Mouse (Mus musculus) embryonic fibroblast, embryonic 13.5 days (primary cell): ENCODE measurements around the gene Gm28168. TPM values are rescaled to one million over a fixed set of nuclear protein-coding genes. Genes with fewer than 3 reads are reported as not detected.
"Not testable (repeated sequence)": the region's sequence is repeated elsewhere in the genome, so short reads cannot be mapped to it uniquely, and the experiment has no call there.

ENCODE experiments used
- H3K27ac ChIP-seq: 2 replicates; pipeline ENCODE4 v1.5.1; 2012; ENCODE audit warnings: low read length, control low read depth, inconsistent platforms; ENCODE audit not compliant: insufficient read depth
- H3K4me1 ChIP-seq: 2 replicates; pipeline ENCODE4 v1.6.1; 2011; ENCODE audit warnings: low read length; ENCODE audit not compliant: control insufficient read depth, insufficient read depth
- H3K4me3 ChIP-seq: 2 replicates; pipeline ENCODE4 v1.5.1; 2011; ENCODE audit warnings: mild to moderate bottlenecking, control low read depth, low read length; ENCODE audit not compliant: insufficient read depth
- CTCF ChIP-seq: IDR thresholded peaks from 2 replicates; pipeline ENCODE4 v1.5.1; 2011; ENCODE audit warnings: mild to moderate bottlenecking, control low read depth, low read length, moderate library complexity, borderline replicate concordance; ENCODE audit not compliant: insufficient read depth
- POLR2A ChIP-seq: IDR thresholded peaks from 2 replicates; pipeline ENCODE4 v1.6.1; 2011; ENCODE audit warnings: low read depth, mild to moderate bottlenecking, control low read depth, low read length, moderate library complexity
- polyA plus RNA-seq: library from polyadenylated mRNA; stranded (reverse); fragments of >200 nt; gene quantifications from 2 replicates; pipeline ENCODE4 v1.2.4, GENCODE M21; 2011; ENCODE audit warnings: low read depth; ENCODE audit not compliant: missing spikeins, insufficient read length

Gene Gm28168
- not detected in 2 replicates for polyA plus RNA-seq

- not testable (repeated sequence) for H3K27ac ChIP-seq, H3K4me1 ChIP-seq, H3K4me3 ChIP-seq
These were observed at the start of gene Gm28168 for GRCm38 (mm10) chr1:117927715-117928114. Gene Gm28168, plus strand, starts transcription at chr1:117928015.

DNA sequence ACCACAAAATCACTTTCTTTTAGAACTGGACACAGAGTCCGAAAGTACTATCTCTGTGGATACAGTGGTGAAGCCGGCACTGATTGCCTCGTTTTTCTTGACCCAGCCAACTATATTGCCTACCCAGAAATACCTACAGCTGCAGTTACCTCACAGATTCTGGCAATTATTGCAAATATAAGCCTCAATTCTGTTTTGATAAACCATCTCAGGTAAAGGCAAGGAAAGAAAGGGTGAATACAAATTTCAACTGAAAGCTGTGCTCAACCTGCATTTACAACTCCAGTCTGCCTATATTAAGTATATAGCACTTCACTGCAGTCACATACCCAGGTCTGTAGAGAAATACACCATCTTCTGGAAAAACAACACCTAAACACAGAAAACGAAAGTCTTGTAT is 37.8 kb downstream of the Gm28168 start, which contains the start of gene Gm7145:
TSS of gene Gm7145 (plus strand) at position 301 of the 400 bp plus-strand sequence.
- no peak within 1 kb of the TSS for H3K4me3 ChIP-seq
- H3K4me1 ChIP-seq = no peaks in the 10 kb centered on the region
- H3K27ac ChIP-seq = no peak within 1 kb of the TSS
- no peak for TF ChIP-seq POLR2A
- no peak for TF ChIP-seq CTCF

Other genes starting within 250 kb of the Gm28168 start
- not detected in 2 replicates for gene Gm28363, start 230.9 kb upstream of the Gm28168 start, polyA plus RNA-seq
- gene B020011L13Rik, start 146.9 kb upstream of the Gm28168 start, polyA plus RNA-seq = not detected in 2 replicates
- gene Gm28360, start 97.9 kb upstream of the Gm28168 start, polyA plus RNA-seq = not detected in 2 replicates
- gene Gm7145, start 37.9 kb downstream of the Gm28168 start, polyA plus RNA-seq = not detected in 2 replicates
- not detected in 2 replicates for gene Gm29106, start 248.5 kb downstream of the Gm28168 start, polyA plus RNA-seq